Mouse (Mus musculus) limb, embryonic 13.5 days (tissue): ENCODE measurements around the gene Trim2. TPM values are rescaled to one million over a fixed set of nuclear protein-coding genes. Genes with fewer than 3 reads are reported as not detected.

Source experiments
- ATAC-seq: fragments of 200-750 bp; cut with Nextera tagmentation; 2 replicates; pipeline ENCODE4 v1.8.0; 2017; ENCODE audit warnings: low read depth, moderate number of reproducible peaks, moderate TSS enrichment; ENCODE audit not compliant: low FRiP score
- H3K27ac ChIP-seq: fragments of 300-500 bp; sonication (generic); 2 replicates; pipeline ENCODE4 v1.5.1; 2015; ENCODE audit warnings: inconsistent platforms, mild to moderate bottlenecking, moderate library complexity
- H3K27me3 ChIP-seq: fragments of 300-500 bp; sonication (generic); 2 replicates; pipeline ENCODE4 v1.6.1; 2015; ENCODE audit warnings: mild to moderate bottlenecking, inconsistent platforms
- H3K36me3 ChIP-seq: fragments of 300-500 bp; sonication (generic); 2 replicates; pipeline ENCODE4 v1.6.1; 2015; ENCODE audit warnings: inconsistent platforms, mild to moderate bottlenecking, moderate library complexity
- H3K4me1 ChIP-seq: fragments of 300-500 bp; sonication (generic); 2 replicates; pipeline ENCODE4 v1.6.1; 2015; ENCODE audit warnings: inconsistent platforms
- H3K4me2 ChIP-seq: fragments of 300-500 bp; sonication (generic); replicated peaks from 2 replicates; pipeline ENCODE4 v1.6.1; 2015; ENCODE audit warnings: inconsistent platforms, mild to moderate bottlenecking, moderate library complexity
- H3K4me3 ChIP-seq: fragments of 300-500 bp; sonication (generic); 2 replicates; pipeline ENCODE4 v1.5.1; 2015; ENCODE audit warnings: moderate library complexity, mild to moderate bottlenecking, inconsistent platforms
- H3K9ac ChIP-seq: fragments of 300-500 bp; sonication (generic); 2 replicates; pipeline ENCODE4 v1.6.1; 2015; ENCODE audit warnings: mild to moderate bottlenecking, inconsistent platforms
- H3K9me3 ChIP-seq: fragments of 300-500 bp; sonication (generic); 2 replicates; pipeline ENCODE4 v1.6.1; 2016; ENCODE audit warnings: inconsistent platforms
- whole genome bisulfite sequencing: fragments of 180-500 bp; shearing (Covaris S2); methylation state at CpG from one replicate; pipeline ENCODE4 v1.1.7; 2015; 5-methylcytosine and 5-hydroxymethylcytosine counted together
- polyA plus RNA-seq: library from polyadenylated mRNA; unstranded; fragments of >200 nt; fragmentation: Nextera tagmentation; extraction: Ambion mirVana; gene quantifications from 2 replicates; pipeline ENCODE4 v1.2.1, GENCODE M21; 2015

Trim2 gene
- polyA plus RNA-seq, 1 experiment from 2014 or later: 19.7 TPM

DNA sequence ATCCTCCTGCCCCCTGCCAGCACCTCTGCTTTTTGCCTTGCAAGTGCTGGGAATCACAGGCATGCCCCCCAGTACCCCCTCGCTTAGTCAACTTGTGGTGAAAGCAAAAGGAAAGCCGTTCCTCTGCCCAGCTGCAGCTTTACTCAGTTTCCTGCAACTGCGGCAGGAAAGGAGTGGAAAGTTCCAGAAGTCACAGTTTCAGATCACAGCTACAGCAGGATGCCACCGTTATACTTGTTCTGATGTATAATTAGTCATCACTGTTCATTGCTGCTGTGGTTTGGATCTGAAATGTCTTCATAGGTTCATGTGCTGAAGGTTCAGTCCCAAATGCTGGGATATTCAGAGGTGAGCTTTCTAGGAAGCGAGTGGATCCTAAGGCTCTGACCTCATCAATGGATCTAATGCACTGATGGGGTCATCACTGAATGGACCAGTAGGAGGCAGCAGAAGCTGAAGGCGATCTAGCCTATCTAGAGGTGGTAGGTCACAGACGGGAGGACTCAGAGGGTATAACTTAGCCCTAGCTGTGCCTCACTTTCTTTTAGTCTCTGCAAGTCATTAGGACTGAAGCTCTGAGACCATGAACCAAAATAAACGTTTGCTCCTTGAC lies 137.2 kb downstream of the Trim2 start:
- Histone ChIP-seq H3K4me3 (no peak overlapping the region), H3K27ac (no peak overlapping the region), H3K9me3 (no peaks in the 10 kb centered on the region), H3K4me1 (no peaks in the 10 kb centered on the region), H3K27me3 (no peaks in the 10 kb centered on the region), H3K4me2 (no peak overlapping the region), H3K9ac (no peak overlapping the region), H3K36me3 (peaks cover 17% of the 10 kb centered on the region)
- WGBS: 73% methylated on average over 8 of the region's 8 CpGs
- ATAC-seq: no peak

DNA sequence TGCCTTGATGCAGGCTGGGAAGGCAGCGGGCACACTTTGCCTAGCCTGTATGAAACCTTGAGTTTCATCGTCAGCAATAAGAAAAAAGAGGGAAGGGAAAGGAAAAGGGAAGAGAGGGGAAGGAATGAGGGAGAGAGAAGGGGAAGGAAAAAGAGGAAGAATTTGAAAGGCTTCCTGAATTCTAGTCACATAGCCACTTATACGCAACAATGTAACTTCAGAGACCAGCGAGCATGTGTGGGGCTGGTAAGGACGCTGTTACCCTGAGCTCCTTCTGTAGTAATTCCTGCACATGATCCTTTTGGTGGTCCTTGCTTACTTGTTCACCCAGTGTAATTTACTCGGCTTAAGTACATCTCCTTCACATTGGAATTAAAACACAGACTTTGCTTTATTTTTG lies 137.7 kb downstream of the Trim2 start:
- no peaks in the 10 kb centered on the region for H3K9me3 ChIP-seq
- no peak overlapping the region for H3K4me2 ChIP-seq
- H3K36me3 ChIP-seq: peaks cover 21% of the 10 kb centered on the region
- no peak overlapping the region for H3K4me3 ChIP-seq
- WGBS: 90% methylated on average over 6 of the region's 6 CpGs
- no peaks in the 10 kb centered on the region for H3K4me1 ChIP-seq
- H3K9ac ChIP-seq: no peak overlapping the region
- no peak for ATAC-seq
- H3K27me3 ChIP-seq: no peaks in the 10 kb centered on the region
- no peak overlapping the region for H3K27ac ChIP-seq

DNA sequence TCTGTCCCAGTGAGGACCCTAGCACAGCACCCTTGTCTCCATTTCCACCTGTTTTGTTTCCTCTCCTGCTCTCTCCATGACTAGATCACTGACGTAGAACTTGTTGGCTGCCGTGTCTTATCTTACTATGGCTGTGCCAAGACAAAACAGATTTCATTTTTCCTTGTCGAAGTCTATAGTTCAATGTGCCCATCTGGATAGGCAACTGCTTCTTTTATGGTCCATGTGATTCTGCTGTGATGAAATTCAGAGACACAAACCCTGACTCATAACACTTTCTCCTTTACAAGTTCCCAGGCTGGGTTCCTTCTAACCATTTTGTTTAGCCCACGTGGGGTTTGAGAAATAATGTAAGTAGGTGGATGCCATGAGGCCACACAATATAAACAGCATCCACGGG lies 140.6 kb downstream of the Trim2 start:
- Histone ChIP-seq H3K4me1 (no peaks in the 10 kb centered on the region), H3K9me3 (no peaks in the 10 kb centered on the region), H3K27ac (no peak overlapping the region), H3K4me2 (no peak overlapping the region), H3K9ac (no peak overlapping the region), H3K27me3 (no peaks in the 10 kb centered on the region), H3K4me3 (no peak overlapping the region), H3K36me3 (peaks cover 18% of the 10 kb centered on the region)
- 91% methylated on average over 5 of the region's 5 CpGs for WGBS
- no peak for ATAC-seq

DNA sequence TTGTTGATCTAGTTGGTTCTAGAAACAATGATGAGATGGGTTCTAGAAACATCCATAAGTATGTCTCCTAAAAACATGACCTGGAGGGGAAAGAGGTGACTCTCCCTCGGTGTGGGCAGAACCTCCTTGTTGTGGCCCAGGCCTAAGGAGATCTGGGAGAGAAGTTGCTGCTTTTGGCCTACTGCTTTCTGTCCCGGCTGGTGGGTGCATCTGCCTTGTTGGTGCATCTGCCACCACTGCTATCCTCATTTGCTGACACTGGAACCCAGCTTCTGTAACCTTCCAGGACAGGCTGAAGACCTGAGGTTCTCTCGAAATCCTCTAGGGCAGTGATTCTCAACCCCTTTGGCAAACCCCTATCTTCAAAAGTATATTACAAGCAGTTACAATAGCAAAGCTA lies 141.3 kb downstream of the Trim2 start:
- ATAC-seq: no peak
- Histone ChIP-seq H3K27me3 (no peaks in the 10 kb centered on the region), H3K9ac (no peak overlapping the region), H3K36me3 (peaks cover 18% of the 10 kb centered on the region), H3K4me1 (no peaks in the 10 kb centered on the region), H3K4me3 (no peak overlapping the region), H3K4me2 (no peak overlapping the region), H3K27ac (no peak overlapping the region), H3K9me3 (no peaks in the 10 kb centered on the region)
- WGBS: 93% methylated on average over 3 of the region's 3 CpGs

DNA sequence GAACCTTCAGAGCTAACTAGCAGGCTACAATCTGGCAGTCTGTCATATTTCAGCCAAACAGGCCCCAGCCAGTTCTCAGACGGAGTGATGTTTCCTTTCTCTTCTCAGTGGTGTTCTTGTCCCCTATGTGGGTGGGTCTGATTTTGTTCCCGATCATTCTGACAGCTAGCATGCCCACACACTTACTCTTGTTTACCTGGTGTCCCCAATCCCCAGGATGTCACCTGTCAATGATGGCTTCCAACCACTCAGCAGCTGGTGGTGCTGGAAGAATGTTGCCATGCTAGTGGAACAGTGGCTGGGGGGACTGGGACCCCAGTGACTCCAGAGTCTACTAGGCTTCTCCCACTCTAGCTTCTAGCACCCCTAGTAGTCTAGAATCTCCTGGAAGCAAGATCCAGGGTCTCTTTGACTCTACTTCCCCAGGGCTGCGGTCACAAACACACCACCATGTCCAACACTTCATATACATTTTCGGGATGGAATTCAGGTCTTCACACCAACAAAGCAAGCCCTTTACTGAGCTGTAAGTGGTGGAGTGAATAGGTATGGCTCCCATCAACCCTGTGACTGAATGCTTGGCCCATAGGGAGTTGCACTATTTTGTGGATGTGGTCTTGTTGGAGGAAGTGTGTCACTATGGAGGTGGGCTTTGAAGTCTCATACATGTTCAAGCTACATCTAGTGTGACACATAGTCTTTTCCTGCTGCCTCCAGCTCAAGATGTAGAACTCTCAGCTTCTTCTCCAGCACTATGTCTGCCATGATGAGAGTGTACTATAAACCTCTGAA lies 148.9 kb downstream of the Trim2 start:
- WGBS: 86% methylated on average over 4 of the region's 4 CpGs

DNA sequence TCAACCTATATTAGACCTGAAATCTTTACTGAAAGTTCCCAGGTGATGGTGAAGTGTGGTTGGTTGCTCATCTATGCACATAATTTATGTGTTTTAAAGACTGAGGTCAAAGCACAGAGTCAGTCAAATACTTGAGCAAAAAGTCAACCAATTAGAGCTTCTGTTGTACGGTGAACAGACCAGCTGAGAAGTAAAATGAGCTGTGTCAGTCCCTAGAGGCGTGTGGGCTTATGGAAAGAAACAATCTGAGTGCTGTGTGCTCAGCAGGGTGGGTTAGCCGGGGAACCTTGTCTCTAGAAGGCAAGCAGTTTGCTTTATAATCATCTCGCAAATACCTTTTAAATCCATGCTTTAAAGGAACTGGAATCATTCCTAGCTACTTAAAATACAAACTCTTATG lies 149.7 kb downstream of the Trim2 start:
- Histone ChIP-seq H3K4me2 (no peak overlapping the region), H3K27ac (no peak overlapping the region), H3K36me3 (no peaks in the 10 kb centered on the region; the same call in 1 of the 2 replicates), H3K27me3 (no peaks in the 10 kb centered on the region), H3K9ac (no peak overlapping the region), H3K9me3 (no peaks in the 10 kb centered on the region), H3K4me1 (peaks cover 36% of the 10 kb centered on the region), H3K4me3 (no peak overlapping the region)
- no peak for ATAC-seq
- 24% methylated on average over 4 of the region's 4 CpGs for WGBS

More for the DNA sequence above, 148.9 kb downstream of the Trim2 start:
- H3K36me3 ChIP-seq: no peaks in the 10 kb centered on the region; the same call in 1 of the 2 replicates
- ATAC-seq: no peak
- no peak overlapping the region for H3K9ac ChIP-seq
- no peaks in the 10 kb centered on the region for H3K9me3 ChIP-seq
- no peaks in the 10 kb centered on the region for H3K27me3 ChIP-seq
- no peak overlapping the region for H3K27ac ChIP-seq
- no peak overlapping the region for H3K4me3 ChIP-seq
- peaks cover 31% of the 10 kb centered on the region for H3K4me1 ChIP-seq
- H3K4me2 ChIP-seq: no peak overlapping the region

DNA sequence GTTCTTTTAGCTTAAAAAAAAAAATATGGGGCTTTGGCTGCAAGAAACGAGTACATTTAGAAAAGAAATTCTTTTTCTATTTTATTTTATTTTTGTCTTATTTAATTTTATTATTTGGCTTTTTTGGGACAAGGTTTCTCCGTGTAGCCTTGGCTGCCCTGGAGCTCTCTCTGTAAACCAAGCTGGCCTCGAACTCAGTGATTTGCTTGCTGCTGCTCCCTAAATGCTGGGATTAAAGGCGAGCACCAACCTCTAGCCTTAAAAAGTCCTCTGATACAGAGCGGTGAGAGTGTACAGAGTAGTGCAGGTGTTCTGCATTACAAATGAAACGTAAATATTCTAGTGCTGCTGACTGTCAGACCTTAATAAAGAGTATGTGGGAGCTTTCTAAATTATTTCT lies 150.6 kb downstream of the Trim2 start:
- H3K9me3 ChIP-seq: no peaks in the 10 kb centered on the region
- ATAC-seq: no peak
- H3K4me2 ChIP-seq: peak overlapping the region; percentile 95
- peaks cover 36% of the 10 kb centered on the region for H3K4me1 ChIP-seq
- no peak overlapping the region for H3K27ac ChIP-seq
- no peak overlapping the region for H3K9ac ChIP-seq
- H3K4me3 ChIP-seq: peak overlapping the region; percentile 56
- no peaks in the 10 kb centered on the region; the same call in 1 of the 2 replicates for H3K36me3 ChIP-seq
- 34% methylated on average over 6 of the region's 6 CpGs for WGBS
- no peaks in the 10 kb centered on the region for H3K27me3 ChIP-seq

DNA sequence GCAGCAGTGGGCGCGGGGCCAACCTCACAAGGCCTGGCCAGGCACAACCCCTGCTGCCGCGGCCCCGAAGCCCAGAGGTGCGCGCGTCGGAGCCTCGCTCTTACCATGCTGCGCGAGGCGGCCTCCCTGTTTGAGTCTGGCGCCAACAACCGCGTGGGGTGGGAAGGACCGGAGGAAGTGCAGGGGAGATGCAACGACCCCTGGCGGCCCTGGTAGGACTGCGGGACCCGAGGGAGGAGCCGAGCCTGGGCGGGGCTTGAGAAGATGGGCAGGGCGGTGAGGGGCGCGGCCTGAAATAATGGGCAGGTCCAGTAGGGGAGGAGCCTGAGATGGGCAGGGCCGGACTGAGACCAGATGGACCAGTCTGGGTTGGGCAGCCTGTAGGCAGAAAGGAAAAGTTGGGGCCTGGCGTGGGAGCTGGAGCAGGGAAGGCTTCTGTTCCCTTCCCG lies 151.1 kb downstream of the Trim2 start, which contains the start of gene Mnd1:
Gene Mnd1 (minus strand): TSS at position 229 of the 449 bp plus-strand sequence.
- Histone ChIP-seq H3K4me2 (peak within 1 kb of the TSS; percentile 95), H3K9me3 (no peaks in the 10 kb centered on the region), H3K36me3 (no peaks in the 10 kb centered on the region; the same call in 1 of the 2 replicates), H3K4me1 (peaks cover 36% of the 10 kb centered on the region), H3K27ac (peak within 1 kb of the TSS; percentile 61; the same call in 1 of the 2 replicates), H3K4me3 (peak within 1 kb of the TSS; percentile 56), H3K27me3 (no peaks in the 10 kb centered on the region), H3K9ac (peak within 1 kb of the TSS; percentile 77)
- WGBS: under 1% methylated on average over 29 of the region's 29 CpGs
- peak; percentile 98 for ATAC-seq

DNA sequence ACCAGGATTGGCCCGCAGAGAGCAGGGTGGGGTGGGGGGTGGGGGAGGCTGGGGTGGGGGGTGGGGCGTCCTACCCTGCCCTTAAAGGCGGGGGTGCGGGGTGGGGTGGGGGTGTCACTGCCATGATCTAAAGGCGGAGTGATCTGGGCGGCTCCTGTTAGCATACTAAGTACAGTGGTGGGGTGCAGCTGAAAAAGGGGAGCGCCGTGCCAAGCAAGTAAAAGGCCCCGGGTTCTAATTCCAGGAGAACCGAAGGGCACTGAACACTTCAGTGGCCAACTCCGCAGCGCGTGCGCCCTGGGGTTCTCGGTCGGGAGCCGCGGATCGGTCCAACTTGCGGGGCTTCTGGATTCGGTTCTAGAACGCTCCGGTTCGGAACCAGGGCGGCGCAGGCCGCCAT lies 151.5 kb downstream of the Trim2 start:
- Histone ChIP-seq H3K4me3 (peak overlapping the region; percentile 56), H3K27ac (peak overlapping the region; percentile 61; the same call in 1 of the 2 replicates), H3K4me2 (peak overlapping the region; percentile 95), H3K9me3 (no peaks in the 10 kb centered on the region), H3K36me3 (no peaks in the 10 kb centered on the region; the same call in 1 of the 2 replicates), H3K9ac (peak overlapping the region; percentile 77), H3K27me3 (no peaks in the 10 kb centered on the region), H3K4me1 (peaks cover 36% of the 10 kb centered on the region)
- ATAC-seq: peak; percentile 46
- WGBS: under 1% methylated on average over 27 of the region's 27 CpGs

DNA sequence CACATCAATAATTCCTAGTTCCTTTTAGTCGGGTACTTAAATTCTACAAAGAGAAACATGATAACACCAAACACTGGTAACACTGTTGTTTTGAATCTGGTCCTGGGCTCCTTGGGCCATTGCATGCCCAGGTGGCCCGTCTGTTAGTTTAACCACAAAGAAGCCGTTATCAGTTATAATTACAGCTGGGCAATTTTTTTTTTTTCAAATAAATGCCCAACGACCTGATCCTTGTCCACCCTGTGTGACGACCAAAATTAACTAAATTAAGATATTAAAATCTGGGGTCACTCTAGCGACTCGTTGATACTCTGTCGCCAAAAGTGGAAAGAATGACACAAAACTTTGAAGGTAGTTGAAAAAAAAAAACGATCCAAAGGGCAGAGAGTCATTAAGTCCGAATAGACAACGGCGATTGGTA lies 151.9 kb downstream of the Trim2 start:
- H3K4me1 ChIP-seq: peaks cover 36% of the 10 kb centered on the region
- 3% methylated on average over 12 of the region's 12 CpGs for WGBS
- H3K9ac ChIP-seq: no peak overlapping the region
- no peak overlapping the region for H3K27ac ChIP-seq
- no peaks in the 10 kb centered on the region for H3K36me3 ChIP-seq
- no peaks in the 10 kb centered on the region for H3K9me3 ChIP-seq
- H3K4me2 ChIP-seq: peak overlapping the region; percentile 95
- peak overlapping the region; percentile 56 for H3K4me3 ChIP-seq
- no peak for ATAC-seq
- H3K27me3 ChIP-seq: no peaks in the 10 kb centered on the region

DNA sequence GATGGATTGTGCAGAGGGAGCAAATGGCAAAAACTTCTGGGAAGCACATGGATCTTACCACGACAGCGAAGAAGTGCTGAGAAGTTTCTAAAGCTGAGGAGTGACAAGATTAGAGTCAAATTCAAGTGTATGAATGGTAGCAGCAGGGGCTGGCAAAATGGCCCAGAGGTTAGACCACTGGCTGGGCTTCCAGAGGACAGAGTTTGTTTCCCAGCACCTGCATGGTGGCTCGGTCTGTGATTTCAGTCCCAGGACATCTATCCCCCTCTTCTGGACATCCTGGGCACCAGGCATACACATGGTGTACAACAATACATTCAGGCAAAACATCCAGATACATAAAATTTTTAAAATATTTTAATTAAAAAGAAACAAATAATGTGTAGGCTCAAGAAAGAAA lies 156.8 kb downstream of the Trim2 start:
- 94% methylated on average over 3 of the region's 3 CpGs for WGBS
- no peak for ATAC-seq
- Histone ChIP-seq H3K27ac (no peak overlapping the region), H3K27me3 (no peaks in the 10 kb centered on the region), H3K4me1 (peaks cover 20% of the 10 kb centered on the region), H3K4me3 (no peak overlapping the region), H3K36me3 (no peaks in the 10 kb centered on the region), H3K9me3 (no peaks in the 10 kb centered on the region), H3K9ac (no peak overlapping the region), H3K4me2 (no peak overlapping the region)

DNA sequence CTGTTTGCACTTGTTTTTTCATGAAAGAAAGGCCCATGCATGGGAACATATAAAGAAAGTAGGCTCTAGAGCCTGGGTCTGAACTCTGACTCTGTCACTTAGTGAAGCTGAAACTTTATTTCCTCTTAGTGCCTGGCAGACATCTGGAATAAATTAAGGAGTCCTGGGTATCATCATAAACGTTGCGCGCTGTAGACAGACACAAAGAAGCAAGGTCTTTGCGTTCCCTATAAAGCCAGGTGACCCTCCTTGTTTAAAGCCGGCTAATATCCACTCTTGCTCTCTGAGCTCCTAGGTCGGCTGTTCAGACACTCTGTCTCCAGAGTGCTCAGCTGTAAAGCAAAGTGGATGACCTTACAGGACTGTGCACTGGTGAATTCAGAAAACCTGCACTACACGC lies 165.7 kb downstream of the Trim2 start:
- Histone ChIP-seq H3K4me3 (no peak overlapping the region), H3K27ac (no peak overlapping the region), H3K27me3 (no peaks in the 10 kb centered on the region), H3K9me3 (no peaks in the 10 kb centered on the region), H3K9ac (no peak overlapping the region), H3K36me3 (no peaks in the 10 kb centered on the region), H3K4me1 (peaks cover 13% of the 10 kb centered on the region), H3K4me2 (no peak overlapping the region)
- ATAC-seq: no peak
- 16% methylated on average over 7 of the region's 7 CpGs for WGBS
